Mouse (Mus musculus): ENCODE data around the gene Rgl1.

- TF ChIP-seq CTCF (IDR thresholded peaks at IDR 0.05; ENCODE audit: low read depth) (no peak), EP300 (IDR thresholded peaks at IDR 0.05; ENCODE audit: low read depth) (no peak)
These were observed 237.4 kb downstream of the Rgl1 start for GRCm38 (mm10) chr1:152528778-152529177.

Data from heart, postnatal 0 days (tissue).